Mouse (Mus musculus) limb, embryonic 14.5 days (tissue): Measurements from ENCODE around the gene Nelfa. TPM values are rescaled to one million over a fixed set of nuclear protein-coding genes. Genes with fewer than 3 reads are reported as not detected.
"Not testable (repeated sequence)": the region's sequence is repeated elsewhere in the genome, so short reads cannot be mapped to it uniquely, and the experiment has no call there.

Source experiments
- ATAC-seq: fragments of 200-750 bp; cut with Nextera tagmentation; 2 replicates; pipeline ENCODE4 v1.8.0; 2017; ENCODE audit warnings: low read depth, moderate number of reproducible peaks, moderate TSS enrichment; ENCODE audit not compliant: low FRiP score
- DNase-seq: peaks from one replicate; pipeline ENCODE4 v3.0.0-alpha.2; 2015; ENCODE audit warnings: low spot score
- H3K27ac ChIP-seq: fragments of 300-500 bp; sonication (generic); replicated peaks from 2 replicates; pipeline ENCODE4 v1.5.1; 2014; ENCODE audit warnings: low read depth, mild to moderate bottlenecking, low read length, moderate library complexity, mixed read lengths
- H3K27me3 ChIP-seq: fragments of 300-500 bp; sonication (generic); 2 replicates; pipeline ENCODE4 v1.6.1; 2014; ENCODE audit warnings: low read length, mixed read lengths; ENCODE audit not compliant: control insufficient read depth, insufficient read depth
- H3K36me3 ChIP-seq: fragments of 300-500 bp; sonication (generic); 2 replicates; pipeline ENCODE4 v1.6.1; 2014; ENCODE audit warnings: mild to moderate bottlenecking, low read length, moderate library complexity, mixed read lengths; ENCODE audit not compliant: control insufficient read depth, insufficient read depth
- H3K4me1 ChIP-seq: fragments of 300-500 bp; sonication (generic); 2 replicates; pipeline ENCODE4 v1.6.1; 2014; ENCODE audit warnings: antibody characterized with exemption, low read length, mixed read lengths; ENCODE audit not compliant: control insufficient read depth, insufficient read depth
- H3K4me2 ChIP-seq: fragments of 300-500 bp; sonication (generic); replicated peaks from 2 replicates; pipeline ENCODE4 v1.6.1; 2014; ENCODE audit warnings: low read depth, mild to moderate bottlenecking, low read length, moderate library complexity; ENCODE audit not compliant: severe bottlenecking
- H3K4me3 ChIP-seq: fragments of 300-500 bp; sonication (generic); replicated peaks from 2 replicates; pipeline ENCODE4 v1.5.1; 2014; ENCODE audit warnings: low read length
- H3K9ac ChIP-seq: fragments of 300-500 bp; sonication (generic); 2 replicates; pipeline ENCODE4 v1.6.1; 2014; ENCODE audit warnings: mild to moderate bottlenecking, low read depth, low read length, moderate library complexity; ENCODE audit not compliant: severe bottlenecking
- H3K9me3 ChIP-seq: fragments of 300-500 bp; sonication (generic); 2 replicates; pipeline ENCODE4 v1.6.1; 2016; ENCODE audit warnings: low read length; ENCODE audit not compliant: control insufficient read depth
- POLR2A ChIP-seq: fragments of 200-500 bp; IDR thresholded peaks from 2 replicates; pipeline ENCODE4 v1.8.0; 2012; ENCODE audit warnings: inconsistent platforms, mild to moderate bottlenecking, moderate library complexity, borderline replicate concordance; ENCODE audit not compliant: insufficient read depth, insufficient read length; ENCODE audit errors: extremely low read depth
- WGBS: fragments of 180-500 bp; shearing (Covaris S2); extraction: QIAGEN DNeasy Blood & Tissue Kit; methylation state at CpG from one replicate; pipeline ENCODE4 v1.1.7; 2014; 5-methylcytosine and 5-hydroxymethylcytosine counted together
- polyA plus RNA-seq, 2 experiments: library from polyadenylated mRNA; depleted of rRNA in 1 of 2; stranded (reverse) in 1 of 2; unstranded in 1 of 2; fragments of >200 nt; fragmentation: Nextera tagmentation in 1 of 2; extraction: Ambion mirVana in 1 of 2; gene quantifications; 2 replicates each; pipeline versions ENCODE4 v1.2.1 to v1.2.3; 2012 to 2014

Gene Nelfa
- polyA plus RNA-seq, 2 experiments, result 53.3 to 70.0 TPM

- TF ChIP-seq POLR2A, result no peak
- Histone ChIP-seq H3K4me3 (no peak overlapping the region), H3K9me3 (peaks cover 5% of the 10 kb centered on the region; the same call in 1 of the 2 replicates), H3K4me1 (no peaks in the 10 kb centered on the region), H3K4me2 (no peak overlapping the region), H3K9ac (no peak overlapping the region), H3K27me3 (no peaks in the 10 kb centered on the region), H3K27ac (no peak overlapping the region), H3K36me3 (no peaks in the 10 kb centered on the region)
- 89% methylated on average over 4 of the region's 4 CpGs for WGBS
- ATAC-seq, result no peak
- DNase-seq, result no peak
Observed at GRCm38 (mm10) chr5:33959382-33959781, 23.2 kb upstream of the Nelfa start.

GRCm38 (mm10) chr5:33955868-33956267 lies 19.7 kb upstream of the Nelfa start:
- Histone ChIP-seq H3K4me3 (no peak overlapping the region), H3K27me3 (no peaks in the 10 kb centered on the region), H3K4me1 (no peaks in the 10 kb centered on the region), H3K36me3 (no peaks in the 10 kb centered on the region), H3K9ac (no peak overlapping the region), H3K27ac (no peak overlapping the region), H3K4me2 (no peak overlapping the region), H3K9me3 (peaks cover 14% of the 10 kb centered on the region)
- no peak for ATAC-seq
- no peak for DNase-seq
- WGBS, result 49% methylated on average over 4 of the region's 4 CpGs
- no peak for TF ChIP-seq POLR2A

- Histone ChIP-seq H3K9me3 (peaks cover 14% of the 10 kb centered on the region), H3K4me2 (no peak overlapping the region), H3K27ac (no peak overlapping the region), H3K36me3 (no peaks in the 10 kb centered on the region), H3K4me3 (no peak overlapping the region), H3K9ac (no peak overlapping the region), H3K4me1 (no peaks in the 10 kb centered on the region), H3K27me3 (no peaks in the 10 kb centered on the region)
- ATAC-seq (no peak), DNase-seq (peak; percentile 16)
- TF ChIP-seq POLR2A, result no peak
- 44% methylated on average over 10 of the region's 10 CpGs for WGBS
Observed at GRCm38 (mm10) chr5:33954354-33954753, 18.1 kb upstream of the Nelfa start.

- Histone ChIP-seq H3K4me3 (no peak overlapping the region), H3K9ac (no peak overlapping the region), H3K4me2 (no peak overlapping the region), H3K36me3 (no peaks in the 10 kb centered on the region), H3K27me3 (no peaks in the 10 kb centered on the region), H3K4me1 (no peaks in the 10 kb centered on the region), H3K27ac (no peak overlapping the region), H3K9me3 (peaks cover 14% of the 10 kb centered on the region)
- no peak for TF ChIP-seq POLR2A
- DNase-seq (no peak), ATAC-seq (no peak)
- 85% methylated on average over 17 of the region's 17 CpGs for WGBS
Observed at GRCm38 (mm10) chr5:33953471-33954185, 17.4 kb upstream of the Nelfa start.

- H3K9ac ChIP-seq, result no peak overlapping the region
- no peaks in the 10 kb centered on the region for H3K4me1 ChIP-seq
- WGBS, result 84% methylated on average over 4 of the region's 4 CpGs
- peaks cover 9% of the 10 kb centered on the region; the same call in 1 of the 2 replicates for H3K9me3 ChIP-seq
- DNase-seq, result no peak
- no peak overlapping the region for H3K27ac ChIP-seq
- no peaks in the 10 kb centered on the region for H3K36me3 ChIP-seq
- ATAC-seq, result no peak
- H3K4me3 ChIP-seq, result no peak overlapping the region
- no peaks in the 10 kb centered on the region for H3K27me3 ChIP-seq
- TF ChIP-seq POLR2A, result no peak
- H3K4me2 ChIP-seq, result no peak overlapping the region
Observed at GRCm38 (mm10) chr5:33948314-33948713, 12.1 kb upstream of the Nelfa start.

- not testable (repeated sequence) for H3K27ac ChIP-seq, ATAC-seq, H3K27me3 ChIP-seq, H3K9ac ChIP-seq, DNase-seq, H3K9me3 ChIP-seq, H3K36me3 ChIP-seq, H3K4me1 ChIP-seq, H3K4me3 ChIP-seq, H3K4me2 ChIP-seq
- 91% methylated on average over 16 of the region's 16 CpGs for WGBS
Observed at GRCm38 (mm10) chr5:33947035-33947434, 10.8 kb upstream of the Nelfa start.
